Mouse (Mus musculus) erythroblast, embryonic 14.5 days (primary cell): ENCODE measurements around the gene Trim67.

ENCODE experiments used
- GATA1 ChIP-seq: IDR thresholded peaks from 2 replicates; pipeline ENCODE4 v1.6.1; 2012; ENCODE audit warnings: low read length, inconsistent platforms, mixed read lengths
- TAL1 ChIP-seq: IDR thresholded peaks from 3 replicates; pipeline ENCODE4 v1.6.1; 2012; ENCODE audit warnings: low read length, inconsistent platforms, mixed read lengths

DNA sequence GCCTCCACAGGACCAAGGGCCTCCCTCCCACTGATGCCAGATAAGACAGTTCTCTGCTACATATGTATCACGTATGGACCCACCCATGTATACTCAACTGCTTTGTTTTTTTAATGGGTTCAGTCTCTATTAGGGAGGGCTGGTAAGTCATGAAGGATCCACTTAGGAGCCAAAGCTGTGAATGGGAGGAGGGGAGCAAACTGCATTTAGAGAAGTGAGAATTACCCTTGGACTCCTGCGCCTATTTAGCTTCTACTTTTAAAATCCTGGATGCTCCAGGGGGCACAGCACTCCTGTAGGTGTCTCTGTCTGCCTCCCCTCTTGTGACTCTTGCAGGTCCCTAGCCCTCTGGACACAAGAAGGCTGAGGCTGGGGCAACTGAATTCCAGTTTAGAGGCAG, 36.7 kb upstream of the Trim67 start:
- TF ChIP-seq TAL1, result no peak
- no peak for TF ChIP-seq GATA1
